Mouse (Mus musculus) T-helper 17 cell (primary cell): ENCODE results near the gene March9.

Experiments used
- in situ Hi-C, 2 experiments: fragments of 300-600 bp; cut with MboI, MseI; formaldehyde crosslinking; loops; 1 replicate in 1 of 2; 2 replicates in 1 of 2; pipeline ENCODE4 v1.15.1; 2025; ENCODE audit warnings: high pct_unique_total_duplicates in 2 of 2

Gene March9

GRCm38 (mm10) chr10:127059968-127060916 is at the start of gene March9:
Gene March9, minus strand, starts transcription at chr10:127060184.
- in situ Hi-C loops, result loop anchor here in 1 of 2 experiments (10.0 kb wide), 1 partner anchor 615 kb away; no protein-coding TSS in a partner anchor

DNA sequence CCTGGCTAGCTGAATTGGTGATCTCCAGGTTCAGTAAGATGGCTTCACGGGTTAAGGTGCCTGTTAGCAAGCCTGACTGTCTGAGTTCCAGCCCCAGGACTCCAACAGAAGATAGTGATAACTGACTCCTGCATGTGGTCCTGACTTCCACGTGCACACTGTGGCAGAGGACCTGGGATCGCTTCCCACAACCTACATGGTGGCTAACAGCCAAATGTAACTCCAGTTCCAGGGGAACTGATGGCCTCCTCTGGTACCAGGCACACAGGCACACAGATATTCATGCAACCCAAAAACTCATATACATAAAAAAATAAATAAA is 48.2 kb upstream of the March9 start:
- in situ Hi-C loops, result no loop called here

GRCm38 (mm10) chr10:127107563-127108261 is 47.7 kb upstream of the March9 start:
- in situ Hi-C loops, result no loop called here

GRCm38 (mm10) chr10:127103631-127104030 is 43.6 kb upstream of the March9 start:
- in situ Hi-C loops, result no loop called here

- in situ Hi-C loops, result no loop called here
Observed at GRCm38 (mm10) chr10:127101151-127101550, 41.2 kb upstream of the March9 start.

- in situ Hi-C loops, result no loop called here
Observed at GRCm38 (mm10) chr10:127100414-127100813, 40.4 kb upstream of the March9 start.

DNA sequence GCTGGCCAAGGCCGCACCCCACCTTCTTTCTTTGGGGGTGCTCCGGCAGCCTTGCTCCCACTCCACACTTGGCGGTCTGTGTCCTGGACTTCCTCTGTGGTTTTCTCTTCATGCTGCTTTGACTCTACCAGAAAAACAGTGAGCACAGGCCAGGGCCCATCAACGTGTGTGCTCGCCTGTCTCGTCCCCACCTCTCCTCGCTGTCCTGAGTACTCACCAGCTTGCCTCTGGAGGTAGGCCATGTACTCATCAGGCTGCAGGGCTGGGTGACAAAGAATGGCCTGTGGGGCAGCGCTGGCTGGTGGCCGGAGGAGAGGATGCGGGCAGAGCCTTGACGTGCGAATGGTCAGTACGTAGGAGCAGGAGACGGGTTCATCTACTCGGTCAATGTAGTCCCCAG is 39.9 kb upstream of the March9 start:
- in situ Hi-C loops, result no loop called here

DNA sequence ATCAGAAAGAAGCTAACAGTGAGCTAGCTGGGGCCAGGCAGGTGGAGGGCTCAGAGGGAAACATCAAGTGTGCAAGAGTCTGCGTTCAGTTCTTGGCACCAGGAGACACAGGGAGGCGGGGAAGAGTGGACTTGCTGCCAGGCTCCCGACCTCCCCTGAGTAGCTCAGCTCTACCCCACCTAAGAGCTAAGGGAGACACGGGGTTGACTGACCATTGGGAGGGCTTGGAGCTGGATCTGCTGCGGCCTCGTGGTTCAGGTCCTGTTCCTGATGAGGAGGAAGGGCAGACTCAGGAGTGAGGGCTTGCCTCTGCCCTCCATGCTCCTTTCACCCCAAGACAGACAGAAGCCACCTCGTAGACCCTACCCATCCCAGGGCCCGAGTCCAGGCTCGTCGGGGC is 39.2 kb upstream of the March9 start:
- in situ Hi-C loops, result no loop called here

DNA sequence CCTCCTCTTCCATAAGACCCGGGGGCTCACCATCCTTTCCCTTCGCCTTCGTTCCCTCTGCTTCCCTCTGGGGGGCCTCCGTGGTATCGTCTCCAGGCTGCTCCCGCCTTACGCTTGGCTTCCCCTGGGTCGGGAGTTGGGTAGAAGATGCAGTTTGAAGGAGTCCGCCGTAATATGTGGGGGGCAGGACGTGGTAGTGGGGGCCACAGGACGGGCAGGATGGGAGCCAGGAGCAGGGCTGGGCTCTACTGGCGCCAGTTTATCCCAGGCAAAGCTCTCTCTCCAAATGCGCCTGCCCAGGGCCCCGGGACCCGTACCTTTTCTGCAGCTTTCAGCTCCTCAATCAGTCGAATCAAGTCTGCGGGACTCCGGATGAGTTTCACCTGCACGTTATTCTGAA is 38.5 kb upstream of the March9 start:
- in situ Hi-C loops, result no loop called here

- in situ Hi-C loops, result no loop called here
Observed at GRCm38 (mm10) chr10:127094382-127094802, 34.4 kb upstream of the March9 start.

GRCm38 (mm10) chr10:127092742-127093141 is 32.8 kb upstream of the March9 start:
- in situ Hi-C loops, result no loop called here

DNA sequence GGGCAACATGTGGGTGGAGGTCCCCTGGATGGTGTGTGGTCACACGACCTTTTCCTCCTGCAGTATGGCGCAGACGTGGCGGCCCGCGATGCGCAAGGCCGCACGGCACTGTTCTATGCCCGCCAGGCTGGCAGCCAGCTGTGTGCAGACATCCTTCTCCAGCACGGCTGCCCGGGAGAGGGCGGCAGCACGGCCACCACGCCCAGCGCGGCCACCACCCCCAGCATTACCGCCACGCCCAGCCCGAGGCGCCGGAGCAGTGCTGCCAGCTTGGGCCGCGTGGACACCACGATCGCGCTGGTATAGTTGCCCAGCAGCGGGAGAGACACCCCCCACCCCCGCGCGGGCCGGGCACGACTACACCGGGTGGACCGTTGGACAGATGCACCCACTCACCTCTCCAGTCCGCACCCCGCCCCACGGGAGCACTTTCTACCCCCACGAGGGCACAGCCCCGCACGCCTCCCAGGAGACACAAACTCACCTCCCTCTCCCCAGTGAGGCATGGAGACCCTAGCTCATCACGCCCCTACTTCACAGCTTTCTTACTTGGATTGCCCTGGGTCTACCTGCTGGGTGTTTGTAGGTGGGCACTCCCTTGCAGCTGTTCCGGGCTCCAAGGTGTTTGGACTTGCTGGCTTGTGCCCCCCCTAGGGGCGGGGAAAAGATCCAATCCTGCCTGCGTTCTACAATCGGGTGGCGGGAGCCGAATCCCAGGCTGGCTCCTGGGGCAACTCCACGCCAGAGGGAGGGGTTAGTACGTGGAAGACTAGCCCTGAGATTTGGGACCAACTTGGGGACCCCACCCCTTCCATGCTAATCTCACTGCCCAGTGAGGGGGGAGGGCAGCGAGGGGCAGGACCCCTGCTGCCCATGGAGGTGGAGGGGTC is 31.8 kb upstream of the March9 start:
- in situ Hi-C loops, result no loop called here

GRCm38 (mm10) chr10:127090560-127091411 is 30.8 kb upstream of the March9 start:
- in situ Hi-C loops, result no loop called here

DNA sequence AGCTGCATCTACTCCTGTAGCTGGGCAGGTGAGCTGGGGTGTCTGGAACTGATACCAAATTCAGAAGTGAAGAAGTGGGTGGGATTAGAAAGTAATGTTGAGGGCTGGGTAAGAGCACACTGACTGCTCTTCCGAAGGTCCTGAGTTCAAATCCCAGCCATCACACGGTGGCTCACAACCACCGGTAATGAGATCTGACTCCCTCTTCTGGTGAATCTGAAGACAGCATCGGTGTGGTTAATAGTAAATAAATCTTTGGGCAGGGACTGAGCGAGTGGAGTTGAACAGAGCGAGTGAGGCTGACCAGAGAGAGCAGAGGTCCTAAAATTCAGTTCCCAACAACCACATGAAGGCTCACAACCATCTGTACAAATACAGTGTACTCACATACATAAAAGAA is 25.6 kb upstream of the March9 start:
- in situ Hi-C loops, result no loop called here

- in situ Hi-C loops, result no loop called here
Observed at GRCm38 (mm10) chr10:127085052-127085451, 25.1 kb upstream of the March9 start.

GRCm38 (mm10) chr10:127083915-127084306 is 23.9 kb upstream of the March9 start:
- in situ Hi-C loops, result no loop called here

- in situ Hi-C loops, result no loop called here
Observed at GRCm38 (mm10) chr10:127083292-127083914, 23.4 kb upstream of the March9 start.

- in situ Hi-C loops, result no loop called here
Observed at GRCm38 (mm10) chr10:127081996-127082620, 22.1 kb upstream of the March9 start.

DNA sequence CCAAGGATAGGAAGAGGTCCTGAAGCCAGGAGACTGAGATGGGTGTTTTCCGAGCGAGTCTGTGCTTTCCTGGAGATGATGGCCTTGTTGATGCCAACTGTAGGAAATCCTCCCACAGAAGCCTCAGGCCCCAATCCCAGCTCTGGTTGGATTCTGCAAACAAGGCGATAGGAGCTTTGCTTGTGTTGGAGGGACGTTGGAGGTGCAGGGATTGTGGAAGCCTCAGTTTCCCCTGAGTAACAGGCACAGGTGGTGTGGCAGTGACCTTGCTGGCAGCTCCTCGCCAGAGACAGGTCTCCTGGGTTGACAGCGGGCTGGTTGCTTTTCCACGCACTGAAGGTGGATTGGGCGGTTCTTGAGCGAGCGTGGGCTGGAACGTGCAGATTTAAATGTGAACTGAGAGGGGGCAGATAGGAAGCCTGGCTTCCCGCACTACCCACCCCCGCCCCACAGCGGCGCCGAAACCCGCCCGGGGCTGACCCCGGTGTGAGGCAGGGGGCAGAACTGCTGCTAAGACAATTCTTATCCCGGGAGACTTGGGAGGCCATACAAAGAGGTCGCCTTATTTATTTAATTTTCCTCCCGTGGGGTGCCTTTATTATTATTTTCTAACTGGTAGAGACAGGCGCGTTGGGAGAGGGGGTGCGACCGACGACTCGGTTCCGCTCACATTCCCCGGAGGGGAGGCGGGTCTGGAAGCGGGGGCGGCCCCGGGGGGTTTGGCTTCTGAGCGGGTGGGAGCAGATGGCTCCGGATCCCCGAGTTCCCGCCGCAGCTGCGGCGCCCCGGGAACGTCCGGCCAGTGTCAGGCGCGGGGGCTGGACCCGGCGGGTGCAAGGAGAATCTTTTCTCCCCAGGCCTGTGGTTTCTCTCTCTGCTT is 21.2 kb upstream of the March9 start:
- in situ Hi-C loops, result no loop called here
